Mouse (Mus musculus): ENCODE results near the gene Fabp2. TPM values are rescaled to one million over a fixed set of nuclear protein-coding genes. Genes with fewer than 3 reads are reported as not detected.
A peak's percentile ranks its signal among the peaks of the same experiment; 100 is the strongest.
"Not testable (repeated sequence)": the region's sequence is repeated elsewhere in the genome, so short reads cannot be mapped to it uniquely, and the experiment has no call there.

The Fabp2 gene
- polyA plus RNA-seq, 1 experiment from 2014 or later: not detected

DNA sequence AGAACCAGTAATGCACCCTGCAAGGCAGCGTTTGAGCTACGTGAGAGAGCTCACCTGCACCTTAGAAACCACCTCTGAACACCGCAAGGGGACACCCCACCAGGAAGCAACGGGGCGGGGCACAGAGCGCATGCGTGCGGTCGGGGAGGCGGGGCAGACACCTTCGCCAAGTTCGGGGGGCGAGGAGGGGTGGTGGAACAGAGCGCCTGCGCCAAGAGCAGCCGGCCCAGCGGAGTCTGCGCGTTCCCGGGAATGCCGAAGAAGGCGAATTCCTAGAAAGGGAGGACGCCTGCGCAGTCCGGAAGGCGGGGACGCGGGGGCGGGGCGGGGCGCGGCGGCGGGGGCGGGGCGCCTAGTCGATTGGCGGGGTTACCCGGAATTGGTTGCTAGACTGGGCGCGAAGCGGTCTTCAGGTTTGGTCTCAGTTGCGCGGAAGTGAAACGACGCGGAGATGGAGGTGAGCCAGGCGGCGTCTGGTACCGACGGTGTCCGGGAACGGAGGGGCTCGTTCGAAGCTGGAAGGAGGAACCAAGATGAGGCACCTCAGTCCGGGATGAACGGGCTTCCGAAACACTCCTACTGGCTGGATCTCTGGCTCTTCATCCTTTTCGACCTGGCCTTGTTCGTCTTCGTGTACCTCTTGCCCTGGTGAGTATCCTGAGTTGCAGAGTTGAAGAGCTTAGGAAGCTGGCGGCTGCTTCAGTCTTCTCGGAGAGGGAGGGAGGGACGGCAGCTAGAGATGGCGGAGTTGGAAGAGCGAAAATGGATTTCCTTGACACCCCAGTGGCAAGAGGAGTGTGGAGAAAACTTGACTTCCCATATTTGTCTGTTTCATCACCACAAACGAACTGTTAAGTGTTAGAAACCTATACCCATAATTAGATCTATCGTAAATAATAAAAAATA, 29.4 kb downstream of the Fabp2 start, which contains the start of gene 1810037I17Rik:
Gene 1810037I17Rik, plus strand, starts transcription at position 195 of the 906 bp plus-strand sequence.
- peak within 1 kb of the TSS; percentile 78 for H3K27ac ChIP-seq (replicated peaks; ENCODE audit: low read depth, low read length)
- peak within 1 kb of the TSS; percentile 59 for H3K4me3 ChIP-seq (replicated peaks; ENCODE audit: low read depth, low read length)
- H3K27me3 ChIP-seq (ENCODE audit: control insufficient read depth, insufficient read depth, low read length): no peaks in the 10 kb centered on the region
- no peaks in the 10 kb centered on the region for H3K36me3 ChIP-seq (ENCODE audit: control insufficient read depth, insufficient read depth, low read length)
- H3K9ac ChIP-seq (replicated peaks; ENCODE audit: low read length): peak within 1 kb of the TSS; percentile 62
- DNase-seq: peak; percentile 98
- H3K4me1 ChIP-seq (ENCODE audit: control insufficient read depth, insufficient read depth, low read length): peaks cover 6% of the 10 kb centered on the region
- WGBS: under 1% methylated on average over 68 of the region's 68 CpGs
- ATAC-seq (ENCODE audit: low FRiP score, low TSS enrichment): peak; percentile 99
- no peaks in the 10 kb centered on the region for H3K9me3 ChIP-seq (ENCODE audit: control insufficient read depth, low read length)
- peak within 1 kb of the TSS; percentile 68 for H3K4me2 ChIP-seq (ENCODE audit: low read length)

- no peak overlapping the region for H3K4me2 ChIP-seq (ENCODE audit: low read length)
- H3K27me3 ChIP-seq (ENCODE audit: control insufficient read depth, insufficient read depth, low read length): no peaks in the 10 kb centered on the region
- DNase-seq: no peak
- H3K4me3 ChIP-seq (replicated peaks; ENCODE audit: low read depth, low read length): no peak overlapping the region
- peaks cover 5% of the 10 kb centered on the region; the same call in 1 of the 2 replicates for H3K36me3 ChIP-seq (ENCODE audit: control insufficient read depth, insufficient read depth, low read length)
- 92% methylated on average over 6 of the region's 6 CpGs for WGBS
- H3K27ac ChIP-seq (replicated peaks; ENCODE audit: low read depth, low read length): no peak overlapping the region
- no peak overlapping the region for H3K9ac ChIP-seq (replicated peaks; ENCODE audit: low read length)
- H3K4me1 ChIP-seq (ENCODE audit: control insufficient read depth, insufficient read depth, low read length): peaks cover 6% of the 10 kb centered on the region
- no peak for ATAC-seq (ENCODE audit: low FRiP score, low TSS enrichment)
- H3K9me3 ChIP-seq (ENCODE audit: control insufficient read depth, low read length): no peaks in the 10 kb centered on the region
Measured at GRCm38 (mm10) chr3:122929723-122930122, 34.9 kb downstream of the Fabp2 start.

DNA sequence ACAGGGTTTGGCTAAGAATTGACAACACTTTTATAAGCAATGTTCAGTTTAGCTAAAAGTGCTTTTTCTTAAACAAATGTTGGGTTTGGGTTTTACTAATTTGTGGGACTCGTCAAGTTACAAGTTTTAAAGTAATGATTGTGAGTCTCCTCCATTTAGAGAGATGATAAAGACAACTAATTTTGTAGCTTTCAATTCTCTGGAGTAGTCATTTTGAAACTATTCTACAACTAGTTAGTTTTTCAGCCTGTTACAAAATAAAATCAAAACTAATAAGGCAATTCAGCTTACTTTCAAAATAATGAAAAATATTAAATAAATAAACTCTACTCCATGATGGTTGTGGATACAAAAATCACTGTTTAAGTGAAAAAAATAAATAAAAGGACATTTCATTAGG, 37.6 kb downstream of the Fabp2 start:
- no peak for ATAC-seq (ENCODE audit: low FRiP score, low TSS enrichment)
- WGBS: 90% methylated on average over 1 of the region's 1 CpGs
- H3K9ac ChIP-seq (replicated peaks; ENCODE audit: low read length): no peak overlapping the region

DNA sequence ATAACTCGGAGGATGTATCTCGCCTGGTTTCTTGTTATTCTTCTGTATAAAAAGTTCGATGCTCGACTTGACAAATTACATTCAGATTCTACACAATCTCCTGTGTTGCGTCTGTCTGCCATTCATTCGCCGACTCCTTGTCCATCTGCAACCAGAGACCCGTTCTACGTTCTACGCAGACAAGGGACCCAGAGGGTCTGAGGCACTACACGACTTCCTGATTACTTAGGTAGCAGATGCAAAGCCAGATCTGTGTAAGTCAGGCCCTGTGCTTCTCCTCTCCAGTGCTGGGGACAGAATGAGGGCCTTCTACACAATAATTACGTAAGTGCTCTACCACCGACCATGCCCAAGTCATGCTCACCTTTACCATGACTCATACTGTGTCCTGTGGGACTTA, 42.3 kb downstream of the Fabp2 start:
- H3K36me3 ChIP-seq (ENCODE audit: control insufficient read depth, insufficient read depth, low read length); ATAC-seq (ENCODE audit: low FRiP score, low TSS enrichment); H3K4me2 ChIP-seq (ENCODE audit: low read length); H3K4me1 ChIP-seq (ENCODE audit: control insufficient read depth, insufficient read depth, low read length); H3K9me3 ChIP-seq (ENCODE audit: control insufficient read depth, low read length); DNase-seq; H3K27ac ChIP-seq (replicated peaks; ENCODE audit: low read depth, low read length); H3K4me3 ChIP-seq (replicated peaks; ENCODE audit: low read depth, low read length); H3K27me3 ChIP-seq (ENCODE audit: control insufficient read depth, insufficient read depth, low read length); H3K9ac ChIP-seq (replicated peaks; ENCODE audit: low read length): not testable (repeated sequence)
- 81% methylated on average over 13 of the region's 13 CpGs for WGBS

More for the DNA sequence above, 37.6 kb downstream of the Fabp2 start:
- H3K27ac ChIP-seq (replicated peaks; ENCODE audit: low read depth, low read length): no peak overlapping the region
- no peaks in the 10 kb centered on the region for H3K9me3 ChIP-seq (ENCODE audit: control insufficient read depth, low read length)
- H3K4me3 ChIP-seq (replicated peaks; ENCODE audit: low read depth, low read length): no peak overlapping the region
- H3K4me1 ChIP-seq (ENCODE audit: control insufficient read depth, insufficient read depth, low read length): no peaks in the 10 kb centered on the region
- H3K36me3 ChIP-seq (ENCODE audit: control insufficient read depth, insufficient read depth, low read length): peaks cover 8% of the 10 kb centered on the region; the same call in 1 of the 2 replicates
- no peak for DNase-seq
- H3K4me2 ChIP-seq (ENCODE audit: low read length): no peak overlapping the region
- H3K27me3 ChIP-seq (ENCODE audit: control insufficient read depth, insufficient read depth, low read length): no peaks in the 10 kb centered on the region

DNA sequence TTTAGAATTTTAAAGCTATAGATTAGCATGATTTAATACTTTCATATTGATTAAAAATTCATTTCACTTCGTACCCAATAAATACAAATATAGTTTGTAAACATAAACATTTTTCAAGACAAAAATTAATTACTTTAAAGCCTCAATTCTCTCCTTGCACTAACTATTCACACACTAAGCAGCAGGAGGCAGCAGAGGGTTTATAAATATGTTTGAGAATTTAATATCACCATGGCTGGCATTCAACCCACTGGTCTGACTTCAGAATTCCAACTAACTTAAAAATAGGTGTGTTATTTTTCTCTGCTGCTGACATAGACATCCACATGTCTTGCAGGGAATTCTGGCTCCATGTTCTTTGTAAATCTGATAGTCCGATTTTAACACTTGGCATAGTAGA, 44.3 kb downstream of the Fabp2 start:
- ATAC-seq (ENCODE audit: low FRiP score, low TSS enrichment) (no peak), DNase-seq (peak; percentile 83)
- Histone ChIP-seq H3K4me3 (replicated peaks; ENCODE audit: low read depth, low read length) (no peak overlapping the region), H3K27ac (replicated peaks; ENCODE audit: low read depth, low read length) (no peak overlapping the region), H3K36me3 (ENCODE audit: control insufficient read depth, insufficient read depth, low read length) (0 out of 2 replicates have a peak, but pooled peaks cover 4% of the 10 kb centered on the region), H3K4me2 (ENCODE audit: low read length) (no peak overlapping the region), H3K9me3 (ENCODE audit: control insufficient read depth, low read length) (no peaks in the 10 kb centered on the region), H3K4me1 (ENCODE audit: control insufficient read depth, insufficient read depth, low read length) (no peaks in the 10 kb centered on the region), H3K27me3 (ENCODE audit: control insufficient read depth, insufficient read depth, low read length) (no peaks in the 10 kb centered on the region), H3K9ac (replicated peaks; ENCODE audit: low read length) (no peak overlapping the region)
- 85% methylated on average over 2 of the region's 2 CpGs for WGBS

- ATAC-seq (ENCODE audit: low FRiP score, low TSS enrichment) (no peak), DNase-seq (no peak)
- Histone ChIP-seq H3K9me3 (ENCODE audit: control insufficient read depth, low read length) (no peaks in the 10 kb centered on the region), H3K9ac (replicated peaks; ENCODE audit: low read length) (no peak overlapping the region), H3K36me3 (ENCODE audit: control insufficient read depth, insufficient read depth, low read length) (no peaks in the 10 kb centered on the region), H3K27ac (replicated peaks; ENCODE audit: low read depth, low read length) (no peak overlapping the region), H3K4me3 (replicated peaks; ENCODE audit: low read depth, low read length) (no peak overlapping the region), H3K4me2 (ENCODE audit: low read length) (no peak overlapping the region), H3K27me3 (ENCODE audit: control insufficient read depth, insufficient read depth, low read length) (no peaks in the 10 kb centered on the region), H3K4me1 (ENCODE audit: control insufficient read depth, insufficient read depth, low read length) (no peaks in the 10 kb centered on the region)
- 81% methylated on average over 6 of the region's 6 CpGs for WGBS
Measured at GRCm38 (mm10) chr3:122943387-122943890, 48.6 kb downstream of the Fabp2 start.

Other genes starting within 250 kb of the Fabp2 start
- 2.3 and 3.4 TPM in 2 replicates for gene Pde5a, start 166.1 kb upstream of the Fabp2 start, polyA plus RNA-seq (2014; fragmentation: Nextera tagmentation; extraction: Ambion mirVana)
- not detected in 2 replicates for gene Gm10959, start 24.3 kb downstream of the Fabp2 start, polyA plus RNA-seq (2014; fragmentation: Nextera tagmentation; extraction: Ambion mirVana)
- 76.3 and 86.9 TPM in 2 replicates for gene 1810037I17Rik, start 29.1 kb downstream of the Fabp2 start, polyA plus RNA-seq (2014; fragmentation: Nextera tagmentation; extraction: Ambion mirVana)
- 8.1 and 10.7 TPM in 2 replicates for gene Usp53, start 89.4 kb downstream of the Fabp2 start, polyA plus RNA-seq (2014; fragmentation: Nextera tagmentation; extraction: Ambion mirVana)
- not detected in 2 replicates for gene Myoz2, start 139.9 kb downstream of the Fabp2 start, polyA plus RNA-seq (2014; fragmentation: Nextera tagmentation; extraction: Ambion mirVana)

Data from midbrain, embryonic 14.5 days (tissue).